Mouse (Mus musculus): Measurements from ENCODE around the gene Cd300ld. TPM values are rescaled to one million over a fixed set of nuclear protein-coding genes. Genes with fewer than 3 reads are reported as not detected.

Gene Cd300ld
- not detected for polyA plus RNA-seq (2017; shearing (Covaris generic))

DNA sequence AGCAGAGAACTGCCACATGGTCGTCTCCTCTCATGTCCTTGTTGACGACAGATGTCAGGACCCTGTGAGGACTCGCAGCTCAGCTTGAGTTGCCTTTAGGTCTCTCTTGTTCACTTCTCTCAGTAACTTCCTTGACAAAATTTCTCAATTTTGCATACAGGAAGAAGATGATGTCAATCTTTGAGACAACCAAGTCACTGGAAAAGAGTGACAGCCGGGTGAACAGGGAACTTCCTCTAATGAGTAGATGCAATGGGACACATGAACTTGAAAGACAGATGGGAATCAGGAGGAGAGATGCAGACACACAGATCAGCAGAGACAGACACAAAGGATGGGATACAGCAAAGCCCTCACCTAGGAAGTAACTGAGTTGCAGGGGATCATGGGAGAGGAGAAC, at the start of gene Cd300ld:
Gene Cd300ld, minus strand, starts transcription at position 130 of the 400 bp plus-strand sequence.

DNA sequence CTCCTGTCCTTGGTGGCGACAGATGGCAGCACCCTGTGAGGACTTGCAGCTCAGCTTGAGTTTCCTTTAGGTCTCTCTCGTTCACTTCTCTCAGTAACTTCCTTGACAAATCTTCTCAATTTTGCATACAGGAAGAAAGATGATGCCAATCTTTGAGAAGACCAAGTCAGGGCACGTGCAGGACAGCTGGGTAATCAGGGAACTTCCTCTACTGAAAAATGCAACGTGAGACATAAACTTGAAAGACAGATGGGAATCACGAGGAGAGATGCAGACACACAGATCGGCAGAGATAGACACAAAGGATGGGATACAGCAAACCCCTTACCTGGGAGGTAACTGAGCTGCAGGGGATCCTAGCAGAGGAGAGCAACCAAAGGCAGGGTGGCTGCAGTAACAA, 47.9 kb upstream of the Cd300ld start, which contains the start of gene Cd300ld5:
Gene Cd300ld5, minus strand, starts transcription at position 101 of the 400 bp plus-strand sequence.

DNA sequence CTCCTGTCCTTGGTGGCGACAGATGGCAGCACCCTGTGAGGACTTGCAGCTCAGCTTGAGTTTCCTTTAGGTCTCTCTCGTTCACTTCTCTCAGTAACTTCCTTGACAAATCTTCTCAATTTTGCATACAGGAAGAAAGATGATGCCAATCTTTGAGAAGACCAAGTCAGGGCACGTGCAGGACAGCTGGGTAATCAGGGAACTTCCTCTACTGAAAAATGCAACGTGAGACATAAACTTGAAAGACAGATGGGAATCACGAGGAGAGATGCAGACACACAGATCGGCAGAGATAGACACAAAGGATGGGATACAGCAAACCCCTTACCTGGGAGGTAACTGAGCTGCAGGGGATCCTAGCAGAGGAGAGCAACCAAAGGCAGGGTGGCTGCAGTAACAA, 37.2 kb upstream of the Cd300ld start, which contains the start of gene Cd300ld4:
Gene Cd300ld4, minus strand, starts transcription at position 101 of the 400 bp plus-strand sequence.

DNA sequence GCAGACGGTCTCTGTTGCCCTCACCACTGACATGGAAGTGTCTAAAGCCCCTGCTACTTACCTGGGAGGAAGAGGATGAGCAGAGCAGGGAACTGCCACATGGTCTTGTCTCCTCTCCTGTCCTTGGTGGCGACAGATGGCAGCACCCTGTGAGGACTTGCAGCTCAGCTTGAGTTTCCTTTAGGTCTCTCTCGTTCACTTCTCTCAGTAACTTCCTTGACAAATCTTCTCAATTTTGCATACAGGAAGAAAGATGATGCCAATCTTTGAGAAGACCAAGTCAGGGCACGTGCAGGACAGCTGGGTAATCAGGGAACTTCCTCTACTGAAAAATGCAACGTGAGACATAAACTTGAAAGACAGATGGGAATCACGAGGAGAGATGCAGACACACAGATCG, 26.4 kb upstream of the Cd300ld start, which contains the start of gene Cd300ld2:
Gene Cd300ld2, minus strand, starts transcription at position 101 of the 400 bp plus-strand sequence.

DNA sequence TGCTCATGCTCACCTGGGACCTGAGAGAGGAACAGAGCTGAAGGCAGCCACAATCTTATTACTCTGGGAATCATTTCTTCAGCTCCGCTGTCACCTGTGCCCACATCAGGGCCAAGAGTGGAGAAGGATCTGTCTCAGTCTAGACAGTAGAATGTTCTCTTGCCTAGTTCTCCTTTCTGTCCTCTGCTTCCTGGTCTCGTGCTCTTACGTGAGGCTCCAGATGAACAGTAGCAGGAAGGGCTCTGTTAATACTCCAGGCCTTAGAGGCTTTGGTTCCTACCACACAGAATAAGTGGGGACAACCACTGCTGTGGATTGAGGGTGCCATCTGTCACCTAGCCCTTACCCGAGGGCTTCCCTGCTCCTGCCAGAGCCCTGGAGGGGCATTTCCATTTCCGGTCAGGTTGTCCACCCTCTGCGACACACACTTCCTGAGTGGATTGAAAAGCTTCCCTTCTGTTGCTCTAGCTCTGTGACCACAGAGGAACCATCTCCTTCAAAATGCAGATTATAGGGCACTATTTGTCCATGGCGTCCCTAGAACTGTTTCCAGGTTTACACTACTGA, 11.8 kb upstream of the Cd300ld start, which contains the start of gene Cd300c2:
Gene Cd300c2, minus strand, starts transcription at position 407 of the 567 bp plus-strand sequence.

DNA sequence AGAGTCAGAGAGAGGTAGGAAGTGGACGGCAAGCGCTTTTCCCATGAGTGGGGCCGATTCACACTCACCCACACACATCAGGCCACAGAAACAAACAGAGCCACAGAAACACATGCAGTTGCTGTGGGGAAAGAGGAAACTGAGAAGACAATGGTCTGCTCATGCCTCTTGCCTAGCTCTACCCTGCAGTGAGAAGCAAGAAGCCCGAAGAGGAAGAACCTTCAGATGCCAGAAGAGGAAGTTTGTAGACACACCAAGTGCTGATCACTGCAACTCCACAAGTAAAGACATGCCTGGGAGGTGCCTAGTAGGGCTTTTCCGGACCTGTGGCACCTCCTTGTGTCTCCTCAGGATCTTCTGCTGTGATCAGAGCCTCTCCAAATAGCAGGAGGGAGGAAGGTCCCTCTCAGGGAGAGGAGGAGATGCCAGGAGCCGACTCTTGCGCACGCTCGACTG, 20.9 kb downstream of the Cd300ld start, which contains the start of gene Cd300c:
Gene Cd300c, minus strand, starts transcription at position 406 of the 456 bp plus-strand sequence.

DNA sequence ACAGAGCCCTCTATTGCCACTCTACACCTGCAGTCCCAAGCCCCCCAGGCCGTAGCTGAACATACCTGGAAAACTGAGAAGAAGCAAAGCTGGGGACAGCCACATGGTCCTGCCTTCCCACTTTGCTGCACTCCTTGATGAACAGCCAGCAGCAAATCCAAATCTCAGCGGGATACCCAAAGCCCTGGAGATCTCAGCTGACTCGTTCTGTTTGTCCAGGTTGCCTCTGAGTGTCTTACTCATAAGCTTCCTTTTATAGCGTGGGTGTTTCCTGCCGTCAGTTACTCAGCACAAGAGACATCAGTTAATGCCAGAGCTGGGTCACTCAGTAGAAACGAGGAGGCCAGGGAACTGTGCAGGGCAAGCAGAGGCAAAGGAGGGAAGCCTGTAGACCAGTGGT, 55.6 kb downstream of the Cd300ld start, which contains the start of gene Cd300lb:
Gene Cd300lb, minus strand, starts transcription at position 243 of the 400 bp plus-strand sequence.

Other genes starting within 250 kb of the Cd300ld start
- gene Kif19a, start 224.5 kb downstream of the Cd300ld start, polyA plus RNA-seq (2017; shearing (Covaris generic)) = 0.18 TPM
- not detected for gene Btbd17, start 194.0 kb downstream of the Cd300ld start, polyA plus RNA-seq (2017; shearing (Covaris generic))
- not detected for gene Gpr142, start 191.0 kb downstream of the Cd300ld start, polyA plus RNA-seq (2017; shearing (Covaris generic))
- 0.10 TPM for gene Gprc5c, start 138.8 kb downstream of the Cd300ld start, polyA plus RNA-seq (2017; shearing (Covaris generic))
- 0.62 TPM for gene Cd300a, start 99.9 kb downstream of the Cd300ld start, polyA plus RNA-seq (2017; shearing (Covaris generic))
- gene Cd300lb, start 55.5 kb downstream of the Cd300ld start, polyA plus RNA-seq (2017; shearing (Covaris generic)) = 0.13 TPM
- gene Cd300c, start 20.8 kb downstream of the Cd300ld start, polyA plus RNA-seq (2017; shearing (Covaris generic)) = 0.42 TPM
- 1.6 TPM for gene Cd300c2, start 12.0 kb upstream of the Cd300ld start, polyA plus RNA-seq (2017; shearing (Covaris generic))
- gene Cd300ld2, start 26.3 kb upstream of the Cd300ld start, polyA plus RNA-seq (2017; shearing (Covaris generic)) = not detected
- not detected for gene Cd300ld4, start 37.1 kb upstream of the Cd300ld start, polyA plus RNA-seq (2017; shearing (Covaris generic))
- gene Cd300ld5, start 47.8 kb upstream of the Cd300ld start, polyA plus RNA-seq (2017; shearing (Covaris generic)) = not detected
- gene Cd300ld3, start 58.5 kb upstream of the Cd300ld start, polyA plus RNA-seq (2017; shearing (Covaris generic)) = not detected
- gene Cd300e, start 72.3 kb upstream of the Cd300ld start, polyA plus RNA-seq (2017; shearing (Covaris generic)) = 0.51 TPM
- gene Rab37, start 101.5 kb upstream of the Cd300ld start, polyA plus RNA-seq (2017; shearing (Covaris generic)) = 198 TPM
- 0.75 TPM for gene Cd300lf, start 144.1 kb upstream of the Cd300ld start, polyA plus RNA-seq (2017; shearing (Covaris generic))
- gene Slc9a3r1, start 173.4 kb upstream of the Cd300ld start, polyA plus RNA-seq (2017; shearing (Covaris generic)) = 578 TPM
- 18.5 TPM for gene Tmem104, start 197.6 kb upstream of the Cd300ld start, polyA plus RNA-seq (2017; shearing (Covaris generic))
- gene Nat9, start 197.9 kb upstream of the Cd300ld start, polyA plus RNA-seq (2017; shearing (Covaris generic)) = 17.9 TPM